Mouse (Mus musculus): ENCODE measurements at regions not wholly inside any gene's neighbourhood (a gene's known extent, or its start where the extent isn't known, plus 50 kb on each side); places are given as distances from the start of the nearest gene placed in this dataset.

- DNase-seq (ENCODE audit: low spot score): no peak
Measured at GRCm38 (mm10) chr17:83967007-83967406, 119.2 kb upstream of the Haao start.

- DNase-seq (ENCODE audit: low spot score): no peak
Measured at GRCm38 (mm10) chr17:83964454-83965211, 116.9 kb upstream of the Haao start.

GRCm38 (mm10) chr17:83963561-83963960 lies 115.8 kb upstream of the Haao start:
- DNase-seq (ENCODE audit: low spot score): peak; percentile 32

GRCm38 (mm10) chr17:83962841-83963240 lies 115.1 kb upstream of the Haao start:
- DNase-seq (ENCODE audit: low spot score): no peak

DNA sequence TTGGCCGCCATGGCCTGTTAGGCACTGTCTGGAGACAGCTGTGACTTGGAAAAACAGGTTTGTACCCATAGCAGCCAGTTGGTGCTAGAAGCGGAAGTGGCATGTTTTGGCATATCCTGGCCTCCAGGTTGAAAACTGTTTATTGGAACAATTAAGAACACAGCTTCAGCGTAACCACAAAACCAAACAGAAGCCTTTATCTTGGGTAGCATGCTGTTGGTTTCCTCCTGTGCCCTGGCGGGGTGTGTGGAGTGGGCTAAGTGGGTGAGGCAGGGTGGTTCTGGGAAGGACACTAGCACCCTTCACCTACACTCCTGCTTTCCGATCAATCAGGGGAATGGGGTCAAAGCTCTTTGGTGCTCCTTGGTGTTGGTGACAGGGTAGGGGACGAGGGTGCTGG lies 114.4 kb upstream of the Haao start:
- peak; percentile 69 for DNase-seq (ENCODE audit: low spot score)

- DNase-seq (ENCODE audit: low spot score): no peak
Measured at GRCm38 (mm10) chr17:83960821-83961220, 113.1 kb upstream of the Haao start.

DNA sequence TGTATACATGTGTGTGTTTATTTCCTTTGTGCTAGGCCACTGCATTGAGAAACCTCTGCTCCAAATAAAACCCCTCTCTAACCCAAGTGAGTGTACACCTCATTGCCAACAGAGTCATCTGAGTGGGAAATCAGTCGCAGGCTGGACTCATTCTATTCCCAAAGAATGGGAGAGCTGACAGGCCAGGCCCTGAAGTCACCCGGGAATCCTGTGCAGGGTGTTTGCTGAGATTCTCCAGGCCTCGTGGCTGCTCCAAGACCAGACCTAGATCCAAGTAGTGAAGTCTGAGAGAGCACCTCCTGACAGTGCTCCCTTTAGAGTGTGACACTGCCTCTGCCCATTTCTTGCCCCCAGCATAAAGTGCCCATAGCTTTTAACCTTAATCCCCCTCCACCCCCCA lies 112.4 kb upstream of the Haao start:
- DNase-seq (ENCODE audit: low spot score): no peak

DNA sequence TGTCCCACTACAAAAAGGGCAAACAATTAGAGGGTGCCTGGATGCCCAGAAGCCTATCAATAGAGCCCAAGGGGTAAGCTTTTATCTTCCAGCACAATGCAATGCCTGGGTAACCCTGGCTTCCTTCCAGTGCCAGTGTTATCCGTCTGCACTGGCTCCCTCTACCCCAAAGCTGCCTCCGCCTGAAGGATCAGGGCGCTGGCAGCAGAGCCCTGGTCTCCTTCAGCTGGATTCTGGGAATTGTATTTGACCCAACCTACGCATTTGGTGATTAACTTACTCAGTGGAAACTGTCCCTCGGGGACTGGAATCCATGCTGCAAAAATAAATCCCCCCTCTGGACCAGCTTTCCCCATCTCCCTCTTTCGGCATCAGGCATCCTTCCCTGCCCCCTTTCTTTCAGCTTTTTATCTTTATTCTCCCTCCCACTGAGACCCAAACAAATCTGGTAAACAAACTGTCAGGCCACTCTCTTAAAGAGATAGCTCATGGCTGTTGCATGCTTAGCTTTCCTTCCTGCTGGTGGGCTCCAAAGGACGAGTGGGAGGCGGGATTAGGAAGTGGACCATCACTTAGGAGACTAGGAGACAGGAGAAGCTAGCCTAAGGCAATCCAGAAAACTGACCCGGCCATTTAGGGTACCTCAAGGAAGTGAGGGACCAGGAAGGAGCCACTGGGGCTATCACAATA lies 111.5 kb upstream of the Haao start:
- DNase-seq (ENCODE audit: low spot score): no peak

GRCm38 (mm10) chr17:83958706-83959105 lies 110.9 kb upstream of the Haao start:
- DNase-seq (ENCODE audit: low spot score): no peak

GRCm38 (mm10) chr17:83957661-83958540 lies 110.1 kb upstream of the Haao start:
- no peak for DNase-seq (ENCODE audit: low spot score)

DNA sequence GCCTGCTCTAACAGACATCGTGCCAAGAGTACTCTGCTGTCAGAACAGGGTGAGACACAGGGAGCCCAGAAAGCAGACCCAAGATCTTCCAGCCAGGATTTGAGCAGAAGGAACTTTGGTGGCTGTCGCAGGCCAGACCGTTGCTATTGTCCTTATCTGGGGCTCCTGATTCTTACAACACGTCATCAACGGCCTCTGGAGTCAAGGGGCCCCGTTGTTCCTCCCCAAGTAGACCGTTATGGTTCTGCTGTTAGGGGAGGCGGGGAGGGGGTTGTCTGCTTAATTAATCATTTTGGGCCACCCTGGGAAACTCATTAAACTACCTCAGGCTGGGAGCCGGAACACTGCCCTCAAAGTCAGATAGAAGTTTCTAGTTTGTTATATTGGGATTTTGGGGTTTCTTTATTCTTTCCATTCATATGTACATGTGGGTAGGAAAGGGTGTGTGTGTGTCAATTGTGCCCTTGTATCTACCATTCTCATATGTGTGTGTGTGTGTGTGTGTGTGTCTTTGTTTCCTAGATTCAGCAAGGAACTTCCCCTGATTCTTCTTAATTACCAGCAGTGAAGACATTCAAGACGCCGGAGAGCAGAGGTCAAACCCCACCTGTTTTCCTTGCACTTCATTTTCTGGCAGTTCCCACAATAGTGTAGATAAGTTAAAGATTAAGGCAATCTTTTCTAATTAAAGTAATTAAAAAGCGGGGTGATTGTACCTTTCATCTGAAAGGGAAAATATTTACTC lies 109.2 kb upstream of the Haao start:
- no peak for DNase-seq (ENCODE audit: low spot score)

GRCm38 (mm10) chr17:83955978-83956377 lies 108.2 kb upstream of the Haao start:
- DNase-seq (ENCODE audit: low spot score): peak; percentile 36

DNA sequence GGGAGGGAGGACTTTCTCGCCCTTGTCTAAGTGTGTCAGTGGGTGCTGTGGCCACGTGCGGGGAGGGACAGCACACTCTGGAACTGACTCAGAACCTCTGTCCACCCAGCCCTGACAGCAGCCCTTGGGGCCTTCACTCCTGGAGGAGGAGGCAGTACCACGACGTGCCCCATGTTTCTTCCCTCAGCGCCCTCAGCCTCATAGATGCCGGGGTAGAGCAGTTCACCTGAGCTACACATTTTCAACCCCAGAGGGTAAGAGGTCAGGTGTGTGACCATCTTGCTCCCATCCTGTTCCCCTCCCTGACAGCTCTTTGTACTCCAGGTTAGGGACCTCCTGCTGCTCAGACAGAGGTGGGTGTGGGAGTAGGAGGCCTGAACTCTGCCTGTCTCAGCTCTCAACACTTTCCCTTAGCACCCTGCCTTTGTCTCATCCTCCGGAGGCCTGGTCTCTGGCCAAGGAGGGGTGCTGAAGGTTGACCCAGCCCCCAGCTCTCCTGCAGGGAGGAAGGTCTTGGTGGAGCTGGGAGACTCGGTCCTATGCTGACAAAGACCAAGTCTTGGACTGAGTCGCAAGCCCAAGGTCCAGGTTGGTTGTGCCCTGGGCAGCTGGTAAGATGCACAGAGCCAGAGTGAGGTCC lies 107.4 kb upstream of the Haao start:
- DNase-seq (ENCODE audit: low spot score): no peak

DNA sequence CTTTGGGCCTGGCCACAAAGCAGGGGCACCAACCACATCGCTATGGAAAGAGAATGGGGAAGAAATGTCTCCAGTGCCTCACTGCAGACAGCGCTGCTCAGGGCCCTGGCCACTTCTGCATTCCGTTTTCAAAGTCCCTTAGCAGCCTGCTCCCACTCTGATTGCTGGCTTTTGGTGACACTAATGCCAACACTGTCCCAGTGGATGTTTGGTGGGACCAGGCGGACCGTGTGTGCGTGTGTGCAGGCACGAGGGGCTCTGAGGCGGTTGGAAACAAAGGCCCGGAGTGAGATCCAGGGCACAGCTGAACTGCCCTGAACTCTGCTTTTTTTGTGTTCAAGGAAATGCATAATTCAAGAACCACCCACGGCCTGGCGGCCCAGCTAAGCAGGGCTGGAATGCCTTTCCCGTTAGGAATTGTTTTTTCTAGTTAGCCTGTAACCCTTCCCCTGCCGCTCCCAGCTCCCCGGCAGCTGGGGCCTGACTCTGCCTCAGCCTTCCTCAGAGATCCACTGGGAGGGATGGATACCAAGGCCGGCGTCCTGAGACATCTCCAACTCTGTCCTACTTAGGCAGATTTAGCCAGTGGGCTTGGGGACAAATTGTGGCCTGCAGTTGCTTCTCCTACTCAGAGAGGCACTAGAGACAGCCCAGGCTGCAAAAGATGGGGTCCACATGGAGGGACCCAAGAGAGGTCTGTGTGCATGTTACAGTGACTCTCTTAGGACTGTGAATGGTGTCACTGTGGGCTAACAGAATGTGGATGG lies 106.7 kb upstream of the Haao start:
- no peak for DNase-seq (ENCODE audit: low spot score)

GRCm38 (mm10) chr17:83953656-83954055 lies 105.9 kb upstream of the Haao start:
- no peak for DNase-seq (ENCODE audit: low spot score)

DNA sequence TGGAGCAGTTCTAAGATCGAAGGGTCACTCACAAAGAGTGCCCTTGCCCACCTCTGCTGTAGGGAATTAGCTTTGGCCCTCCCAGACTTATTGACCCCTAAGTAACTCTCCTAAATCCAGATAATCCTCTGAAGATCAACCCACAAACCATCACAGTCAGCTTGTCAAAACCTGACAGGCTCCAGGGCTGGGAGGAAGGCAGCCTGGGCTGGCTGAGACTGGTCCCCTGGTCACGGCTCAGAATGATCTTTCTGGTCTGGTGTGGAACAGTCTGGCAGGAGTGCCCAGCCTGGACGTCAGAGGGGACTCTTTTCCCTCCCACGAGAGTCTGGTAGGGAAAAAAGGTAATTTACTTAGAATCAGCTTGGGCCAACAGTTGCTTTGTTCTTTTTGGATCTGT lies 99.0 kb upstream of the Haao start:
- DNase-seq (ENCODE audit: low spot score): no peak

- no peak for DNase-seq (ENCODE audit: low spot score)
Measured at GRCm38 (mm10) chr17:83939344-83939743, 91.6 kb upstream of the Haao start.

GRCm38 (mm10) chr17:83938671-83939244 lies 91.0 kb upstream of the Haao start:
- no peak for DNase-seq (ENCODE audit: low spot score)

DNA sequence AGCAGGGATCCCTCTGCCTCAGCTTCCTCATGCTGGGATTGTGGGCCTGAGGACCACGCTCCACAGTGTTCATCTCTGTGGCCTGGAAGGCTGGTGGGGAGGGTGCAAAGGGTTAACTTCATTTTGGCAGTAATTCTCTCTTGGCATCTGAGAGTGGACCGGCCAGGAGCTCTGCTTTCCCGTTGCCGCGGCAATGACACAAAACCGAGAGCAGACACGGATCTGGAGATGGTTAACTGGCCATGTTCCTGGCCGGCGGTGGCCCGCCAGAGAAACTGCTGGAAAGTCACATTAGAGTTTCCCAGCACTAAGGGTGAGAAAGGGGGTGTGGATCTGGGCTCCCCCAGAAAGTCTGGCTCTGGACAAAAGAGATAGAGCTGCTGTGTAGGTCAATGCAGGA lies 89.8 kb upstream of the Haao start:
- no peak for DNase-seq (ENCODE audit: low spot score)

- DNase-seq (ENCODE audit: low spot score): no peak
Measured at GRCm38 (mm10) chr17:83936677-83937076, 88.9 kb upstream of the Haao start.
